Mouse (Mus musculus) liver, postnatal 0 days (tissue): ENCODE data around the gene Ttc19.

Source experiments
- CTCF ChIP-seq: sonication (generic); IDR thresholded peaks from 2 replicates; pipeline ENCODE4 v1.5.1; 2016; ENCODE audit warnings: antibody characterized with exemption, low read depth
- EP300 ChIP-seq: IDR thresholded peaks from 2 replicates; pipeline ENCODE4 v1.6.1; 2016; ENCODE audit warnings: antibody characterized with exemption, low read depth, mild to moderate bottlenecking

GRCm38 (mm10) chr11:62244471-62244870, 36.8 kb upstream of the Ttc19 start:
- TF ChIP-seq EP300 (no peak), CTCF (no peak)
